Mouse (Mus musculus) heart, embryonic 14.5 days (tissue): ENCODE data around the gene Gm340. TPM values are rescaled to one million over a fixed set of nuclear protein-coding genes. Genes with fewer than 3 reads are reported as not detected.

Experiments used
- ATAC-seq: fragments of 200-750 bp; cut with Nextera tagmentation; 2 replicates; pipeline ENCODE4 v1.8.0; 2017; ENCODE audit warnings: low read depth, moderate TSS enrichment; ENCODE audit not compliant: insufficient number of reproducible peaks, insufficient read depth, low FRiP score
- H3K27ac ChIP-seq, 2 experiments: fragments of 200-500 bp in 1 of 2; fragments of 300-500 bp in 1 of 2; sonication (generic) in 1 of 2; replicated peaks in 1 of 2; 2 replicates each; pipeline ENCODE4 v1.5.1; 2012 to 2014; ENCODE audit warnings: low read depth in 2 of 2, low read length in 2 of 2, control low read depth in 1 of 2, mild to moderate bottlenecking in 1 of 2, mixed read lengths in 1 of 2; ENCODE audit not compliant: control insufficient read depth in 1 of 2, insufficient read depth in 1 of 2
- H3K27me3 ChIP-seq: fragments of 300-500 bp; sonication (generic); 2 replicates; pipeline ENCODE4 v1.6.1; 2014; ENCODE audit warnings: mild to moderate bottlenecking, low read length, control low read depth; ENCODE audit not compliant: control insufficient read depth, insufficient read depth
- H3K36me3 ChIP-seq: fragments of 300-500 bp; sonication (generic); 2 replicates; pipeline ENCODE4 v1.6.1; 2014; ENCODE audit warnings: mild to moderate bottlenecking, control low read depth, low read length, mixed read lengths; ENCODE audit not compliant: control insufficient read depth, insufficient read depth
- H3K4me1 ChIP-seq, 2 experiments: fragments of 200-500 bp in 1 of 2; fragments of 300-500 bp in 1 of 2; sonication (generic) in 1 of 2; 2 replicates each; pipeline ENCODE4 v1.6.1; 2012 to 2014; ENCODE audit warnings: low read length in 2 of 2, control low read depth in 1 of 2, mixed read lengths in 1 of 2; ENCODE audit not compliant: control insufficient read depth in 2 of 2, insufficient read depth in 2 of 2
- H3K4me2 ChIP-seq: fragments of 300-500 bp; sonication (generic); 2 replicates; pipeline ENCODE4 v1.6.1; 2014; ENCODE audit warnings: mild to moderate bottlenecking, low read length
- H3K4me3 ChIP-seq, 2 experiments: fragments of 200-500 bp in 1 of 2; fragments of 300-500 bp in 1 of 2; sonication (generic) in 1 of 2; 2 replicates each; pipeline ENCODE4 v1.5.1; 2012 to 2014; ENCODE audit warnings: low read length in 2 of 2, mild to moderate bottlenecking in 2 of 2, control low read depth in 1 of 2, low read depth in 1 of 2, moderate library complexity in 1 of 2; ENCODE audit not compliant: control insufficient read depth in 1 of 2, insufficient read depth in 1 of 2
- H3K9ac ChIP-seq: fragments of 300-500 bp; sonication (generic); 2 replicates; pipeline ENCODE4 v1.6.1; 2014; ENCODE audit warnings: mild to moderate bottlenecking, low read length
- H3K9me3 ChIP-seq: fragments of 300-500 bp; sonication (generic); 2 replicates; pipeline ENCODE4 v1.6.1; 2016; ENCODE audit warnings: low read length, control low read depth; ENCODE audit not compliant: control insufficient read depth
- WGBS: fragments of 180-500 bp; shearing (Covaris S2); extraction: QIAGEN DNeasy Blood & Tissue Kit; methylation state at CpG from one replicate; pipeline ENCODE4 v1.1.7; 2014; 5-methylcytosine and 5-hydroxymethylcytosine counted together
- polyA plus RNA-seq: library from polyadenylated mRNA; unstranded; fragments of >200 nt; fragmentation: Nextera tagmentation; extraction: Ambion mirVana; gene quantifications from 2 replicates; pipeline ENCODE4 v1.2.1, GENCODE M21; 2014

Gm340 gene
- polyA plus RNA-seq, 1 experiment from 2014 or later = 2.9 TPM

DNA sequence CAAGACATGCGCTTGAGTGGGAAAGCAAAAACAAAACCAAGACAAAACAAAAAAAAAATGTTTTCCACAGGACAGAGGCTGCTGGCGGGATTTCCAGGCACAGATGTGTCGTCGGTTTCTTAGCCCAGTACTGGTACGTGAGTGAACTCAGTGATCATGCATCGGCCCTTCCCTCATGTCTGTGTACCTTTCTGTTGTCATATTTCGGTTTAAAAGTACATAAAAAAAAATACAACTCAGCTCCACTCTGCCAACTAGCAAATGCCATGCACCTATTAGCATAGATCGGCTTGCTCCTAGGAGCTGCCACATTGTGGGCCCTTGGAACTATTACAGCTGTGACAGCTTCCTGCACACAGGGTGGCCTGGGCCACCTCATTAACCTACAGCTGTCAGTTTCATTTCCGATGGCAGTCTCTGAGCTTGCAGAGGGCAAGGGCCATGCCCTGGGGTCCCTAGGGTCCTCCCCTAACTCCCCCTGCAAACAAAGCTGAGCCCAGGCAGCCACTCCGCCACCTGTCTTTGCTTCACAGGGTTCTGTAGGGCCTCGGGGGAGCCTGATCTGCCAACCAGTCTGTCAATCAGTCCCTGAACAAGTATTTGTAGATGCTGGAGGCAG lies 33.5 kb downstream of the Gm340 start:
- WGBS = 71% methylated on average over 11 of the region's 11 CpGs
- no peak for ATAC-seq

DNA sequence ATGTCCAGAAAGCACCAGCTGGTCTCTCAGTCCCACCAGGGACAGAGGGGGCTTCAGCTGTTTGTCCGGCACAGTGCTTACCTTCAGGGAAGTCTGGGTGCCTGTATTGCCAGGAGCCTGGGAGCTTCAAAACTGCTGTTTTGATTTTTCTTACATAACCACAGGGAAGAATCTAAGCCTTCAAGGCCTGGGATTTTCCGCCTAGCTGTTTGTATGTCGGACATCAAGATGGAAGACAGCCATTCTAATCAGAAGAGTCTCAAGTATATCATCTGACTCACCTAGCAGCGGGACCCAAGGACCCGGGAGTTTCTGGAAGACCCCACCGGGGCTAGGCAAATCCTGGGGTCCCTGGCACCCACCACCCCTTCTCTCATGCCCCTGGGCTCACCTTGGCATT lies 34.1 kb downstream of the Gm340 start:
- H3K4me1 ChIP-seq = peaks cover 27 to 28% of the 10 kb centered on the region in 2 experiments
- H3K4me2 ChIP-seq = no peak overlapping the region
- H3K27me3 ChIP-seq = peaks cover 4% of the 10 kb centered on the region; the same call in 1 of the 2 replicates
- 87% methylated on average over 6 of the region's 6 CpGs for WGBS
- ATAC-seq = no peak
- H3K27ac ChIP-seq = no peak overlapping the region
- H3K9me3 ChIP-seq = no peaks in the 10 kb centered on the region
- no peak overlapping the region for H3K4me3 ChIP-seq
- no peaks in the 10 kb centered on the region for H3K36me3 ChIP-seq
- H3K9ac ChIP-seq = no peak overlapping the region

More for the DNA sequence above, 33.5 kb downstream of the Gm340 start:
- Histone ChIP-seq H3K9me3 (no peaks in the 10 kb centered on the region), H3K4me3 (no peak overlapping the region), H3K36me3 (no peaks in the 10 kb centered on the region), H3K27ac (no peak overlapping the region), H3K9ac (no peak overlapping the region), H3K27me3 (peaks cover 4% of the 10 kb centered on the region; the same call in 1 of the 2 replicates), H3K4me2 (no peak overlapping the region), H3K4me1 (peaks cover 25 to 26% of the 10 kb centered on the region in 2 experiments)

DNA sequence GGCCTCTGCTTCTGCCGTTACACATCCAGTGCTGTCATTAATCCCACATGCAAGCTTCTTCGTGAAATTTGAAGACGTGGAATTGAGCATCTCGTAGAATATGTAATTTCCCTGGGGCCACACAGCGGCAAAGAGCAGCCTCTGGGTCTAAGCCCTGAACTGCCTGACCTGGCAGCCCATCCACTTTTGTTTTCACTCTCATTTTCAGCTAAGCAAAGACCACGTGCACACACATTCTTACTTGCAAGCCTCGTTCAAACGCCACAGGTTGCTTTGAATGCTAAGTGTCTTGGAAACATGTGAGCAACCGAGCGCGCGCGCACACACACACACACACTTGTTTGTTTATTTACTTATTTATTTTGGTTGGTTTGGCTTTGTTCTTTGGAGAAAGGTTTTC lies 34.9 kb downstream of the Gm340 start:
- 86% methylated on average over 13 of the region's 13 CpGs for WGBS
- Histone ChIP-seq H3K4me2 (no peak overlapping the region), H3K27me3 (peaks cover 4% of the 10 kb centered on the region; the same call in 1 of the 2 replicates), H3K27ac (no peak overlapping the region), H3K9me3 (no peaks in the 10 kb centered on the region), H3K4me3 (no peak overlapping the region), H3K36me3 (no peaks in the 10 kb centered on the region), H3K4me1 (peaks cover 27 to 28% of the 10 kb centered on the region in 2 experiments), H3K9ac (no peak overlapping the region)
- ATAC-seq = no peak

DNA sequence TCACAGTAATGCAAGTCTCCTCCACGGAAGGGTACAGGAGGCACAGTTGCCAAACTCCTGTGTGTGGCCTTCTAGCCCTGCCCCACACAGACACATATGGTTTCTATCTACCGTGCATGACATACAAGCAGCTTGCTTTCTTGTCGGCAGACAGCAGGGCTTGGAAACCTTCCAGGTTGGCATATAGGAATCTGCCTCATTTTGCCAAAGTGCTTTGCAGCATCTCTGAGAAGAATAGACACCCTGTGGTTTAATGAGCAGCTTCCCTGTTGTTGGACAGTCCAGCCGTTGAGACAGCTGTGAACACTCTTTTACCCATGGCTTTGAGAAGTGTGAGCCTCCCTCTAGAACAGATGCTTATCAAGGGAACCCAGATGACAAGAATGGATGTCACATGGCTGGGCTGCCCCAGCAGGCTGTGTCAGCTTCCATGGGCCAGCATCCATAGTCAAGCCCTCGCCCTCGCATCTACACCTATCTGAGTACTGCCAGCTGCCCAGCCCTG lies 36.0 kb downstream of the Gm340 start:
- ATAC-seq = no peak
- WGBS = 51% methylated on average over 6 of the region's 6 CpGs
- H3K9ac ChIP-seq = no peak overlapping the region
- peak overlapping the region in 1 of 2 experiments; percentile 64; a peak in 2 of 4 replicates for H3K27ac ChIP-seq
- H3K4me1 ChIP-seq = peaks cover 27 to 28% of the 10 kb centered on the region in 2 experiments
- H3K36me3 ChIP-seq = no peaks in the 10 kb centered on the region
- no peaks in the 10 kb centered on the region for H3K9me3 ChIP-seq
- peaks cover 4% of the 10 kb centered on the region; the same call in 1 of the 2 replicates for H3K27me3 ChIP-seq
- H3K4me3 ChIP-seq = no peak overlapping the region
- H3K4me2 ChIP-seq = no peak overlapping the region

DNA sequence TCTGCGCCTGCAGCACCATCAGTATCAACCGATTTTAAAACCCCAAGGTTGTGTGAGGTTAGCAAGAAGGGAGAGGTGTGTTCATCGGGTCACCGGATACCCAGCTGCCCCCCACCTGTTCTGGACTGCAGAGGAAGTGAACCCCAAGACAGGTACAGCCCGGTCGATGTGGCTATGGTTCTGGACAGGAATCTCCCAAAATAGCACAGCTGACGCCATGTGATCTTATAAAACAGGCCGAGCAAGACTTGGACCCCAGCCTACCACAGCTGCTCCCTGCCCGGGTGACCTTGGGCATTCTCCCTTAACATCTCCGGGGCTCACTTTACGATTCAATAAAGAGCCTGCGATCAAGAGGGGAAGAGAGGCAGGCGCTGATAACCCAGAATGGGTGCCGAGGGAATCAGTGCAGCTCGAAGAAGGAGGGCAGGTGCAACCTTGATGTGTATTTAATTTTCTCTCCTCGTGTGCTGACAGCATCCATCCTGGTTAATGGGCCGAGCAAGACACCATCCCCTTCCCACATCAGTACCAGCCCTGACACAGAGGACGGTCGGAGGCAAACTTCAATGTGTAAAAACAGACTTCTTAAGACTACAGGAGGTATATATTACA lies 36.7 kb downstream of the Gm340 start:
- peak overlapping the region; percentile 35 for H3K4me2 ChIP-seq

DNA sequence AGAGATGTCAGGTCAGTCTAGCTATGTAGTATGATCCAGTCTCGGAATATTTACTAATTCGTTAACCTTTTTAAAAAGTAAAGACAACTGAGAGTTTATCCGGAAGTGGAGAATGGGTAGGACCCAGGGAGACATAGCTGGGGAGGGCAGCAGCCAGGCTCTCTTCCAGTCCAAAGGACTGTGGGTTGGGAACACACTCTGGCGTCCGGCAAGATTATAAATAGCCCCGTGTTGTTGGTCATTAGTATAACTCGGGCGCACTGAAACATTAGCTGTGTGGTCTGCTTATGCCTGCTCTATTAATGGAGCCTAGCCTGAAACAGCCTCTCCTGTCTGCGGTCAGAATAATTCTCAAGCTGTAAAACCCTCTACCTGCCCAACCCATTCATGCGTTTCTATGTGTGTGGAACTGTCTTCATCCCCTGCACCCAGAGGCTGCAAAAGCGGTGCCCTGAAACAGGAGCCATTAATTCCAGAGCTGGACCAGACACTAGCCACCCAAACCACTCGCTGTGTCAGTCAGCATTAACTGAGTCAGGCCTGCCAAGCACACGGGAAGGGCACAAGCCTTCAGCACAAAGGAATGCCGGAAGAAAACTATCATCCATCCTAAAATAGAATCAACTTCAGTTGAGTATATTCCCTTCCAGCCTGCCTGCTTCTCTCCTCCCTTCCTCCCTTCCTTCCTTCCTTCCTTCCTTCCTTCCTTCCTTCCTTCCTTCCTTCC lies 38.4 kb downstream of the Gm340 start:
- no peak overlapping the region for H3K4me3 ChIP-seq
- WGBS = 45% methylated on average over 14 of the region's 14 CpGs
- H3K27ac ChIP-seq = peak overlapping the region; percentile 69 to 79
- no peak for ATAC-seq
- no peaks in the 10 kb centered on the region for H3K36me3 ChIP-seq
- H3K4me1 ChIP-seq = peaks cover 27 to 28% of the 10 kb centered on the region in 2 experiments
- no peaks in the 10 kb centered on the region for H3K27me3 ChIP-seq
- peaks cover 11% of the 10 kb centered on the region for H3K9me3 ChIP-seq
- 0 out of 2 replicates have a peak overlapping the region, but pooled peaks have one; percentile 22 for H3K4me2 ChIP-seq
- no peak overlapping the region; the same call in 1 of the 2 replicates for H3K9ac ChIP-seq

More for the DNA sequence above, 36.7 kb downstream of the Gm340 start:
- Histone ChIP-seq H3K36me3 (no peaks in the 10 kb centered on the region), H3K27ac (peak overlapping the region; percentile 25 to 64), H3K9ac (no peak overlapping the region), H3K4me1 (peaks cover 27 to 28% of the 10 kb centered on the region in 2 experiments), H3K4me3 (no peak overlapping the region), H3K9me3 (no peaks in the 10 kb centered on the region), H3K27me3 (peaks cover 4% of the 10 kb centered on the region; the same call in 1 of the 2 replicates)
- 51% methylated on average over 19 of the region's 19 CpGs for WGBS
- ATAC-seq = no peak

DNA sequence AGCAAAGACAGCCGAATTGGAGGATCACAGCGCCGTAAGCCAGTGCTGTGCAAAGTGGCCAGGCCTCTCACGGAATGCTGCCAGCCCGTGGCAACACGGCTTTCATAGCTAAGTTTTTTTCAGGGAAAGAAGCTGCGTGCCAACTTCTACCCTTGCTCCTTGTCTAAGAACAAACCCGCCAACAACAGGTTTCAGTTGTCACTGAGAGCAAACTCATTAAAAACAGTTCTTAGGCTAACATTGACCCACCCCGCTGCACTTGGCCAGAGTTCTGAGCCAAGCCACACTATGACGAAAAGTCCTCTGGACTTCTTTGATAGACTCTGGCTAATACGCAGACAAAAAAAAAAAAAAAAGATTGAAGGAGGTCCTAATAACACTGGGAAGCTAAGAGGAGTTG lies 46.8 kb downstream of the Gm340 start:
- Histone ChIP-seq H3K9ac (no peak overlapping the region), H3K36me3 (no peaks in the 10 kb centered on the region), H3K27ac (no peak overlapping the region), H3K4me2 (no peak overlapping the region), H3K4me3 (no peak overlapping the region), H3K9me3 (peaks cover 11% of the 10 kb centered on the region), H3K27me3 (no peaks in the 10 kb centered on the region), H3K4me1 (no peaks in the 10 kb centered on the region)
- 85% methylated on average over 11 of the region's 11 CpGs for WGBS
- ATAC-seq = no peak
